Mouse (Mus musculus) urinary bladder, postnatal 25 days (tissue): ENCODE data around the gene Adk.
"Not testable (repeated sequence)": the region's sequence is repeated elsewhere in the genome, so short reads cannot be mapped to it uniquely, and the experiment has no call there.

Experiments used
- DNase-seq: peaks from one replicate; pipeline ENCODE4 v3.0.0; 2022; ENCODE audit warnings: low spot score

Adk gene

DNA sequence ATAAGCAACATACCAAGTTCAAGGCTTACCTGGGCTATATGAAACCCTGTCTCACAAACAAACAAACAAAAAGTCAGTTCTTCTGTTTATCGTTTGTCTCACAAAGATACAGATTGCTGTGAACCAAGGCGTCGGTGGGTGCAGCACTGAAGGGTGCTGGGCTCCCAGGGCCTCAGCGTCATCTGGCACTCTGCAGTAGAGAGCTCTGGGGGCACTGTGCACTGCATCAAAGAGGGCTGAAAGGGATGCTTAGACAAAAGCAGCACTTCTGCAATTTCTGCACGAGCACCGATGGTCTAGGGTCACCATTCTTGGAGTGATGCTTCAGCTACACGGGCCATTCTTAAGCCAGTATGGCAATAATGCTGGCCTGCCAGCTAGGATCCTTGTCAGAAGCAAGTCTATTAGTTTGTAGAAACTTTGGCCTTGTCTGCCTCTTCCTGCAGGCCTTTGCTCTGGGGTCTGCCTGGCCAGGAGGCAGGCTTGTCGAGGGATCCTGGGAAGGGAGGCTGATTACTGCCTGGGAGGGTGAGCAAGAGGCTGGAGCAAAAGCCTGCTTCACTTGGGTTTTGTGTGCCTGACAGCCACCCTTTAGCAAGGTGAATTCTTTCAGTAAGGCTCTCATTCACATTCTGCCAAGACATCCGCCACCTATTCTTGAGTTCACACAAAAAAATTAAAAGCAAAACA is 436.2 kb downstream of the Adk start:
- not testable (repeated sequence) for DNase-seq

DNA sequence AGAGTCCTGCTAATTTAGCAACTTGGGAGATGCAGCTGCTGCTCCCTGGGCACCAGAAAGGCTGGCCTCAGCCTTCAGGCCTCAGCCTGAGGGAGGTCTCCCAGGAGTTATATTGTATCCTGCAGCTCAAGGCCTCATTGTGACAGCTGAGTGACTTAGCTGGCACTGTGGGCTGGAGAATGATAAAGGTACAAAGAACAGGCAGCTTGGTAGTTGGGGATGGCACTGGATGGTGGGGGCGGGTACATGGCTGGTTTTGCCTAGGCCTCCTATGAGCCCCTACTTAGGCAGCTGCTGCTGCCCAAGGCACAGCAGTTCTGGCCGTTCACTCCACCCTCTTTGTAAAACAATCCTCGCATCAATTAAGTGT is 436.7 kb downstream of the Adk start:
- no peak for DNase-seq

- DNase-seq: no peak
These were observed 437.8 kb downstream of the Adk start for GRCm38 (mm10) chr14:21490141-21490540.
